Mouse (Mus musculus) forebrain, embryonic 11.5 days (tissue): Measurements from ENCODE around the gene Dnah14. TPM values are rescaled to one million over a fixed set of nuclear protein-coding genes. Genes with fewer than 3 reads are reported as not detected.

Source experiments
- ATAC-seq: fragments of 200-750 bp; cut with Nextera tagmentation; replicated peaks from 2 replicates; pipeline ENCODE4 v1.8.0; 2017; ENCODE audit warnings: moderate TSS enrichment; ENCODE audit not compliant: low FRiP score
- DNase-seq: peaks from one replicate; pipeline ENCODE4 v3.0.0-alpha.2; 2017; ENCODE audit warnings: low spot score
- H3K27ac ChIP-seq: fragments of 300-500 bp; sonication (generic); 2 replicates; pipeline ENCODE4 v1.5.1; 2014; ENCODE audit warnings: low read depth, low read length
- H3K27me3 ChIP-seq: fragments of 300-500 bp; sonication (generic); 2 replicates; pipeline ENCODE4 v1.6.1; 2014; ENCODE audit warnings: mild to moderate bottlenecking, low read length, mixed read lengths; ENCODE audit not compliant: control insufficient read depth, insufficient read depth
- H3K36me3 ChIP-seq: fragments of 300-500 bp; sonication (generic); 2 replicates; pipeline ENCODE4 v1.6.1; 2014; ENCODE audit warnings: mild to moderate bottlenecking, low read length, moderate library complexity, mixed read lengths; ENCODE audit not compliant: control insufficient read depth, insufficient read depth
- H3K4me1 ChIP-seq: fragments of 300-500 bp; sonication (generic); replicated peaks from 2 replicates; pipeline ENCODE4 v1.6.1; 2014; ENCODE audit warnings: low read length, mixed read lengths; ENCODE audit not compliant: control insufficient read depth, insufficient read depth
- H3K4me2 ChIP-seq: fragments of 300-500 bp; sonication (generic); 2 replicates; pipeline ENCODE4 v1.6.1; 2014; ENCODE audit warnings: low read depth, mild to moderate bottlenecking, low read length, moderate library complexity, mixed read lengths; ENCODE audit not compliant: severe bottlenecking
- H3K4me3 ChIP-seq: fragments of 300-500 bp; sonication (generic); 2 replicates; pipeline ENCODE4 v1.5.1; 2014; ENCODE audit warnings: low read depth, low read length
- H3K9ac ChIP-seq: fragments of 300-500 bp; sonication (generic); 2 replicates; pipeline ENCODE4 v1.6.1; 2014; ENCODE audit warnings: low read length
- H3K9me3 ChIP-seq: fragments of 300-500 bp; sonication (generic); 2 replicates; pipeline ENCODE4 v1.6.1; 2016; ENCODE audit warnings: low read length, mixed read lengths; ENCODE audit not compliant: control insufficient read depth
- WGBS: fragments of 180-500 bp; shearing (Covaris S2); extraction: QIAGEN DNeasy Blood & Tissue Kit; methylation state at CpG from one replicate; pipeline ENCODE4 v1.1.7; 2014; 5-methylcytosine and 5-hydroxymethylcytosine counted together
- polyA plus RNA-seq: library from polyadenylated mRNA; unstranded; fragments of >200 nt; fragmentation: Nextera tagmentation; extraction: Ambion mirVana; gene quantifications from 2 replicates; pipeline ENCODE4 v1.2.1, GENCODE M21; 2014

The Dnah14 gene
- polyA plus RNA-seq = 2.1 and 2.9 TPM in 2 replicates

GRCm38 (mm10) chr1:181576322-181576721, at the start of gene Dnah14:
Gene Dnah14 (plus strand): TSS chr1:181576559.
- H3K4me2 ChIP-seq = no peak within 1 kb of the TSS
- H3K27me3 ChIP-seq = no peaks in the 10 kb centered on the region

GRCm38 (mm10) chr1:181529368-181529767, 47.0 kb upstream of the Dnah14 start:
- H3K27ac ChIP-seq = no peak overlapping the region
- no peaks in the 10 kb centered on the region for H3K9me3 ChIP-seq
- no peaks in the 10 kb centered on the region for H3K27me3 ChIP-seq
- H3K9ac ChIP-seq = no peak overlapping the region
- DNase-seq = no peak
- no peaks in the 10 kb centered on the region for H3K4me1 ChIP-seq
- H3K36me3 ChIP-seq = no peaks in the 10 kb centered on the region
- 89% methylated on average over 4 of the region's 4 CpGs for WGBS
- no peak overlapping the region for H3K4me2 ChIP-seq
- H3K4me3 ChIP-seq = no peak overlapping the region
- ATAC-seq = no peak

More at GRCm38 (mm10) chr1:181576322-181576721, at the start of gene Dnah14:
- 82% methylated on average over 12 of the region's 12 CpGs for WGBS
- DNase-seq (no peak), ATAC-seq (no peak)
- no peaks in the 10 kb centered on the region for H3K9me3 ChIP-seq
- H3K4me1 ChIP-seq = no peaks in the 10 kb centered on the region
- no peaks in the 10 kb centered on the region for H3K36me3 ChIP-seq
- H3K27ac ChIP-seq = no peak within 1 kb of the TSS
- H3K4me3 ChIP-seq = no peak within 1 kb of the TSS
- H3K9ac ChIP-seq = no peak within 1 kb of the TSS

GRCm38 (mm10) chr1:181535165-181535873, 41.0 kb upstream of the Dnah14 start:
- Histone ChIP-seq H3K4me2 (no peak overlapping the region), H3K9ac (no peak overlapping the region), H3K27ac (no peak overlapping the region), H3K36me3 (no peaks in the 10 kb centered on the region), H3K9me3 (no peaks in the 10 kb centered on the region), H3K4me3 (no peak overlapping the region), H3K27me3 (no peaks in the 10 kb centered on the region), H3K4me1 (no peaks in the 10 kb centered on the region)
- WGBS = 72% methylated on average over 10 of the region's 10 CpGs
- DNase-seq = no peak
- no peak for ATAC-seq

DNA sequence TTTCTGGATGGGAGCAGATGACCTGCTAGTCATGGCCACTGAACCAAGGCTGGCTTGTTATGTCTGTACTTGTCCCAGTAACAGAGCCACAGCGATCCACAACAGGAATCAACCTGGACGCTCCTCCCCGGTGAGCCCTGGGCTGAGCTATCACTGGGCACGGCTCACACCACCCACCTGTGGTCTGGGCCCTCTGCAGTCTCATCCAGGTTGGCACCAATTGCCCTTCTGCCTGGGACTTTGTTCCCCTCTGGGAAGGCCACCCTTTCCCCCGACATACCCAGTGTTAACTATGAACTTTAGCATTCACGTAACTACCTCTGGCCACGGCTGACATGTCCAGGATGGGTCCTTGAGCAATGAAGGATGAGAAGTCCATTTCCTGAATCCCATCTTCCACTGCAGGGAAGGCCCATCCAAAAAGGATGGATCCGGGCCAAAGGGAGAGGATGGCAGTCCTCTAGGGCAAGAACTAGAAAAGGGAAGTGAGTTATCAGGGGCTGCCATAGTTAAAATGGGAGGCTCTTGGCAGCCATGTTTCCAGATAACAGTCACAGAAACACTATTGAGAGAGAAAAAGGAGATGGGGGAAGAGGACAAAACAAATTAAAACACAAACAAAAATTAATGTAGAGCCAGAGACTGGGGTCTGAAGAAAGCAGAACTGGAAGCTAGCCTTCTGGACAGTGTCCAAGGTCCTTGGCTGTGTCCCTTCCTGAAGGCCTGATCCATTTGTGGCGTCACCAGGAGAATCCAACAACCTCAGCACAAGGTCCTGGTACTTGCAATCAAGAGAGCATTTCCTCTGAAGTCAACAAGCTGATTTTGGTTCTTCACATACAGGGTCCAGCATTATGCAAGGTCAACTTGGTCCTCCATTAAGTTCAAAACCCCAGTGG, 38.5 kb upstream of the Dnah14 start:
- DNase-seq (no peak), ATAC-seq (no peak)
- 92% methylated on average over 9 of the region's 9 CpGs for WGBS
- Histone ChIP-seq H3K4me2 (no peak overlapping the region), H3K27ac (no peak overlapping the region), H3K9me3 (no peaks in the 10 kb centered on the region), H3K27me3 (no peaks in the 10 kb centered on the region), H3K4me1 (no peaks in the 10 kb centered on the region), H3K36me3 (no peaks in the 10 kb centered on the region), H3K9ac (no peak overlapping the region), H3K4me3 (no peak overlapping the region)

DNA sequence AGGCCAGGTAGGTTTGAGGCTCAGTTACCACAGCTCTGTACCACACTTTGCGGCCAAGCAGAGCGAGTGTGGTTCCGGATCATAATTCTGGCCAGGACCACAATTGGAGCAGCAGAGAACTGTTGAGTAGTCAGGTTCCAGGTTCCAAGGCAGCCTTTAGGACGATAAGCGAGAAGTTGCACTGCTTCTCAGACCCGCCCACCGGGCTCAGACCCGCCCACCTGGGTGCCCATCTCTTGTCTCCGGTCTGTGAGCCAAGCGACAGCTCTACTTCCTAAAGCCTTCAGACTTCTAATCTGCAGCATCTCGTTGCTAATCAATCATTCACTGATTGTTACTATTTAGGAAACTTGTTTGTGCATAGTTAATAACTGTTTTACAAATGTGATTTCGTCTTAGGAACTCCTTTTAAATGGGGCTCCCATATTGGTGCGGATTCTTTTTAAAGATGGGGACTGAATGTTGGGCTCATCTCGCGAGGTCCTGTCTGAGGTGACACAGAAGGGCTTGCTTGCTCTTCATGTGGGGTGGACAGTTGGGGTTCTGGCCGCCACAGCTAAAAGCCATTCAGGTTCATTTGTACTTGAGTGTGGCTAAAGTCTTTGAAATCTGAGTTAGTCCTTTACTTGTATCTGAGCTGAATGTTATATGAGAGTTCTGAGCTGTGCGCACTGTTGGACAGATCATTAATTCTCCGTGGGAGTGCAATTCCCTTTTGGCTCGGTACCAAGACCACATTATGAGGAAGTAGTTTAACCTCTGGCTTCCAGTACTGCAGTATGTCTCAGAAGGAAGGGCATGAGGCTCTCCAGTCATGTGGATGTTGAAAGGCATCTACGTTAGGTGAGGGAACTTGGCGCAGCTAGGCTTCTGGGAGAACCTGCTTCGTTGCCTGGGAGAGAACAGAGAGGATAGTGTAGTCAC, 36.3 kb upstream of the Dnah14 start:
- H3K27ac ChIP-seq = no peak overlapping the region
- no peaks in the 10 kb centered on the region for H3K27me3 ChIP-seq
- H3K4me1 ChIP-seq = no peaks in the 10 kb centered on the region
- no peak overlapping the region for H3K4me3 ChIP-seq
- H3K9me3 ChIP-seq = no peaks in the 10 kb centered on the region
- H3K4me2 ChIP-seq = no peak overlapping the region
- ATAC-seq (no peak), DNase-seq (no peak)
- no peak overlapping the region for H3K9ac ChIP-seq
- no peaks in the 10 kb centered on the region for H3K36me3 ChIP-seq
- WGBS = 82% methylated on average over 22 of the region's 22 CpGs

DNA sequence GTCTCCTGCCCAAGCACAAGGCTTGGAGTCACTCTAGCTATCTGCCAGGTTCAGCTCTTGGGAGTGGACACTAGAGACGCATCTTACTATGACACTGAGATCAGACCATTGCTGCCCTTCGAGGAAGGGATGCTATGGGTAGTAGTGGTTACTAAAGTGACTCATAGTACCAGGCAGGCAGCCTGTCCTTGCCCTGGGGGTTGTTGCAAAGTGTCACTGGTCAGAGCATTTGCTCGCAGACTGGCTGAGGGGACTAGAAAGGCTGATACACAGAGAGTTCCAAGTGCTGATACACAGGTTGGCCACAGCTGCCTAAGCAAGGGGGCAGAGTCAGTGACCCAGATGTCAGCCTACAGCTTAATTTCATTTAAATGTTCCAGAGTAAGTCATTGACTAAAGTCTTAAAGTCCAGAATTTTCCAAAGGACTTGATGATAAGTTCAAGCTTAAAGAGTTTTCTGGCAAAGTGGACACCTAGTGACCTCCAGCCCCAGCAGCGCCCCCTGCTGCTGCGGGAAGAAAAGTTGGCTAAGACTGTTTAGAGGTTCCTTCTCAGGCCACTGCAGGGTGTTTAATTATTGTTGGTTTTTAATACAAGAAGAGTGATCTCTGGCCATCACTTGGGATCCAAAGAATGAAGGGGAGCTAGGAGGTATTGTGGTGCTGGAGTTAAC, 32.5 kb upstream of the Dnah14 start:
- ATAC-seq (no peak), DNase-seq (no peak)
- Histone ChIP-seq H3K9ac (no peak overlapping the region), H3K4me2 (no peak overlapping the region), H3K27ac (no peak overlapping the region), H3K9me3 (no peaks in the 10 kb centered on the region), H3K36me3 (no peaks in the 10 kb centered on the region), H3K4me1 (no peaks in the 10 kb centered on the region), H3K4me3 (no peak overlapping the region), H3K27me3 (no peaks in the 10 kb centered on the region)
- 72% methylated on average over 5 of the region's 5 CpGs for whole genome bisulfite sequencing

- peak; percentile 75 for DNase-seq
- Histone ChIP-seq H3K4me3 (no peak overlapping the region), H3K9me3 (no peaks in the 10 kb centered on the region), H3K27me3 (no peaks in the 10 kb centered on the region), H3K9ac (no peak overlapping the region), H3K4me1 (no peaks in the 10 kb centered on the region), H3K36me3 (no peaks in the 10 kb centered on the region), H3K4me2 (peak overlapping the region; percentile 37; the same call in 1 of the 2 replicates), H3K27ac (no peak overlapping the region)
- ATAC-seq = peak; percentile 81
- WGBS = 31% methylated on average over 23 of the region's 23 CpGs
Measured at GRCm38 (mm10) chr1:181545044-181545772, 31.2 kb upstream of the Dnah14 start.
